Mouse (Mus musculus) thymus, postnatal 25 days (tissue): ENCODE results near the gene Eps8l3.
A peak's percentile ranks its signal among the peaks of the same experiment; 100 is the strongest.

Experiments used
- DNase-seq: peaks from one replicate; pipeline ENCODE4 v3.0.0; 2022

Eps8l3 gene

GRCm38 (mm10) chr3:107898691-107899090 is 21.7 kb downstream of the Eps8l3 start:
- no peak for DNase-seq

GRCm38 (mm10) chr3:107900955-107901673 is 24.1 kb downstream of the Eps8l3 start:
- DNase-seq: no peak

DNA sequence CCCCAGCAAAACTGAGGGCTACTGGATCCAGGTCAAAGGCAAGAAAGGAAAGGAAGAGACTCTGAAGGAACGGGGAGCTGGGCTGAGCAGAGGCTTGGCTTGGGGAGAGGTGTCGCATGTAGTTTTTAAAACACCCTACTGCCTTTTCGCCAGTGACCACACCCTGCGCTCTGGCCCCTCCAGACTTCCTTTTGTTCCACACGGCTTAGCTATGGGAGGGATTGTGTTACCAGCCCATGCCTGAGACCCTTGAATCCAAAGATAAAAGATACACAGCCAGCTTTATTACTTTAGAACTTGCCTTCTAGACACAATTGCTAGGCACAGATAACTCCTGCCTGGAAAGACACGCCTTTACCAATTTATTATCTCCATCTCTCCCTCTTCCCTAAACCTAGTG is 28.9 kb downstream of the Eps8l3 start:
- DNase-seq: no peak

GRCm38 (mm10) chr3:107916674-107917073 is 39.6 kb downstream of the Eps8l3 start:
- DNase-seq: no peak

DNA sequence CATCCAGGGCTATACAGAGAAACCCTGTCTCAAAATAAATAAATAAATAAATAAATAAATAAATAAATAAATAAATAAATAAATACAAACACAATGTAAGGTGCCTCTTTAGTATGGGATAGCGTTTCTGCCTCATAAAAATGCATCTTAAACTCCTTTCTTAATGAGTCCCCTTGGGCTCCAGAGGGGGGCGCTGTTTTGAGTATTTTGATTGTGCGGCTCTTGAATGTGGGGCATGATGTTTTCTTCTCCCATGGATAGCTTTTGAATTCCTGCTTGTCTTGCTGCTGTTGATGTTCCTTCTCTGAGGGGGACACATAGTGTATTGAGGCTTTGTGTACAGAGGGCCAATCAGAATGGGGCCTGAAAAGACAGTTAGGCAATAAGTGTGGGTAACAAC is 40.1 kb downstream of the Eps8l3 start:
- DNase-seq: no peak

DNA sequence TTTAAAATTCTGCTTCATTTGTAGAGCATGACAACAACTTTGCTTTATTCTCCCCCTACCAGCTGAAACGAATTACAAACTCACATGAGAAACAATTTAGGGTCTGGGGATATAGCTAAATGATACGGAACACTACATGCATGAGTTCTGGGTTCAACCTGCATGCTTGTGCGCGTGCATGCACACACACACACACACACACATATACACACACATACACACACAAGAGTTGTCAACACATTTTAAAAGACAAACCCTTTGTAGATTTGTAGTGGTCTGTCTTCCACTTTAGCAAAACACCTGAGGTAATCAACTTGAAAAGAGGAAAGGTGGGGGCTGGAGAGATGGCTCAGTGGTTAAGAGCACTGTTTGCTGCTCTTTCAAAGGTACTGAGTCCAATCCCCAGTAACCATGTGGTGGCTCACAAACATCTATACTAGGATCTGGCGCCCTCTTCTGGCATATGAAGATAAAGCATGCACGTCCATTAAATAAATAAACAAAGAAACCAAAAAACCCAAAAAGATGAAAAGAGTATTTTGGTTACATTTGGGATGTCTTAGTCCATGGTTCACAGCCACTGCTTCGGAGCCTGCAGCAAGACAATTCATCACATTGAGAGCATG is 40.9 kb downstream of the Eps8l3 start:
- DNase-seq: peak; percentile 24

DNA sequence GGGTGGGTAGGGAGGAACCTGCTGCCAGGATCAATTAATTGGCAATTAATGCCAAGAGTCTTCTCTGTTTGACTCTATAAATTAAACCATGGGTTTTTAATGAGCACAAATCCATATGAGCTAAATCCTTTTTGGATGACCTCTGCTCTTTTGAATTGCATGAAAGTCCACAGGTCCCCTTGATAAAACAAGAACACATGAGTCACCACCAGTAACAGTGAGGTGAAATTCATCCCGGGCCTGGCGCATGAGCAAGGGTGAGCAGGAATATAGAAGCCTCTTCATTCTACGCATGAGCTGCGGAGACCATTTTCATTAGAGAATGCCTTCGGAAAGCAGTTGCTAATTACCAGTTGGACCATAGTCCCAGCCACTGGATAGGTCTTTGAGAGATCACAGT is 43.3 kb downstream of the Eps8l3 start:
- no peak for DNase-seq

GRCm38 (mm10) chr3:107925335-107925734 is 48.3 kb downstream of the Eps8l3 start:
- DNase-seq: no peak

DNA sequence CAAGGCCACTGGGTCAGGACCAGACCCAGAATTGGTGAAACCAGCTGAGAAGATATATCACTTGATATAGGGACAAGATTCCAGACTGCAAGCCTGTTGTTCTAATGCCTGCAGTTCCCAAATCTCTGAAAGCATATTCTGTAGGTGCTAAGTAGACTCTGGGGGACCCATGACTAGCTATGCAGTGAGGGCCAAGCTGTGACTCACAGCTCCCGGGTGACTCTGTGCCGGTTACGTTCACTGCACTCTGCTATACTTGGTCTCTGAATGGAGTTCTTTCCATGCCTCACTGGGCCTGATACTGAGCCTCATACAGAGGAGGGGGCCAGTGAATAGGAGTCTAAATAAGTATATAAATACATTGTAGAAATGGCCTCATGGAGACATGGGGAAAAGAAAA is 50.8 kb downstream of the Eps8l3 start:
- DNase-seq: no peak

GRCm38 (mm10) chr3:107928691-107929090 is 51.7 kb downstream of the Eps8l3 start:
- DNase-seq: no peak

- DNase-seq: no peak
These were observed 52.2 kb downstream of the Eps8l3 start for GRCm38 (mm10) chr3:107929243-107929642.

DNA sequence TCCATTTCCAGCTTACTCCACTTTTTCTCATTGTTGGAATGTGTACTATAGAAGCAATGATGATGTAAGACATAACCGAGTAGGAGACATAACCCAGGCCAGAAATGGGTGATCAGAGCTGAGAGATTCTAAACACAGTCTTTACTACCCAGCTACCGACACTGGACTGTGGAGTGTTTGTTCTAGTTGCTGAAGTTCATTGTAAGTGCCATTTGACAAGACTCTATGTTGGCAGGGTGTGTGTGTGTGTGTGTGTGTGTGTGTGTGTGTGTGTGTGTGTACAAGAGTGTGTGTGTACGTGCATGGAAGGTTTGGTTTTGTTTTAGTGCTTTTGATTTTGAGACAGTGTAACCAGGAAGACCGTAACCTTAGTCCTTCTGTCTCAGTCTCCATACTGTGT is 52.7 kb downstream of the Eps8l3 start:
- no peak for DNase-seq

- DNase-seq: no peak
These were observed 54.1 kb downstream of the Eps8l3 start for GRCm38 (mm10) chr3:107931134-107931533.

DNA sequence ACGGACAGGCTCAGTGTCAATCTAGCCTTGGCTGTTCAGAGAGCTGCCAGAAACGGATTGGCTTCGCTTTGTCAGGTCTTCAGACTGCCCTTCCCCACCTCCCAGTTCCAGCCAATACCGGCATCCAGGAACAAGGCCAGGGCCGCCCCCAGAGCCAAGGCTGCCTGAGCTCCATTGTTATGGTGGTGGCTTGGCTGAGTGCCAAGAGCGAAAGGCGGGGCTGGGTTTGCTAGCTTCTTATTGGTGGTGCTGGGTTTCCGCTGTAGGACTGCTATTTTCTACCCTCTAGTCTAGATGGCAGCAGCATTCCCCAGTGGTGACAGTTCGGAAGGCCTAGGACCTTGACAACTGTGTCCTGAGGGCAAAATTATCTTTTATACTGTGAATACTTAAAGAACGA is 54.6 kb downstream of the Eps8l3 start, which contains the start of gene Gstm7:
Gene Gstm7, minus strand, starts transcription at position 148 of the 400 bp plus-strand sequence.
- DNase-seq: peak; percentile 87

DNA sequence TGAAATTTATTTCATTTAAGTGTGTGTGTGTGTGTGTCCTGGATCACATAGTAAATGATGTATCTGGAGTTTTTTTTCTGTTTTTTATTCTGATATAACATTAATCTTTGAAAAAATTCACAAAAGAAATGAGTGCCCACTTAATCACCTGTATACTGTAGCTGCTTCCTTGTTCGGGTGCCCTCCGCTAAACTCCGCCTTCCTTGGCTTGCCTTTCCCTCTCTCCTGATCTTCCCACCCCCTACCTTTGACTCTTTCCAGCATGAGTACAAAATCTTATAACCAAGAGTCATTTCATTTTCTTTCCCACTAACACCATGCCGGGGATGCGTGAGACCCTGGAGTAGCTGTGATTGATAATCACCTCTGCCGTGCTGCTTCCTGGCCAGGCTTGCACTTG is 55.1 kb downstream of the Eps8l3 start:
- no peak for DNase-seq

GRCm38 (mm10) chr3:107935268-107935667 is 58.2 kb downstream of the Eps8l3 start:
- DNase-seq: no peak

DNA sequence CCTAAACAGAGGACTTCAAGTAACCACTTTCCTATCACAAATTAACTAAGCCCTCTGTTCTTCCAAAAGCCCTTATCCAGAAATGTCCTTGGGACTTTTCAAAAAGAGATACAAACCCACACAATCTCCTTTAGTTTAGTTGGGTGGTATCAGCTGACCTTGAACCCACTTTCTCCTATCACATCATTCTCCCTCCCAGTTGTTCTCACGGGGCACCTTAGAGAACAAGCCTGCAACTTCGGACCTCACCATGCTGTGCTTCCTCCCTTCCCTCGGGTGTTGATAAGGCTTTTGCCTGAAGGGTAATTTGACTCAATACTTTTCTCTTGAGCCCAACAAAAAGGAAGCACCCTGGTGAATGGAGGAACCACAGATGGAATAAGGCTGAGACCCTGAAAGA is 58.9 kb downstream of the Eps8l3 start:
- DNase-seq: no peak

DNA sequence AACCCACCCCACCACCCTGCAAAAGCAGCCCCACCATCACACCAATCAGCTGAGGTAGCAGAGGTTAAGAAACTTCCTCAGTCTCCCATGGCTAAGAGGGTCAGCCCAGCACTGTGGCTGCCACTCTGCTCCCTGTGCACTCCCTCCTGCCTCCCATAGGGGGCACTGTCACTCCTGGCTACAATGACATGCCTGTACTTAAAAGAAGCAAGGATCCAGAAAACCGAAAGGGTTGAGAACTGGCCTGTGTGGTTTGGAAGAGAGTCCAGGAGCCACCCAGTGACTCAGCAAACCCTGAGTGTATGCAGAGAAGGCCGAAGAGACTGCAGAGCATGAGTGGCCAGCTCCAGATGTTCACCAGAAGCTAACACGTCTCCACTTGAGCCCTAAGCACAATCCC is 62.4 kb downstream of the Eps8l3 start:
- peak; percentile 49 for DNase-seq

DNA sequence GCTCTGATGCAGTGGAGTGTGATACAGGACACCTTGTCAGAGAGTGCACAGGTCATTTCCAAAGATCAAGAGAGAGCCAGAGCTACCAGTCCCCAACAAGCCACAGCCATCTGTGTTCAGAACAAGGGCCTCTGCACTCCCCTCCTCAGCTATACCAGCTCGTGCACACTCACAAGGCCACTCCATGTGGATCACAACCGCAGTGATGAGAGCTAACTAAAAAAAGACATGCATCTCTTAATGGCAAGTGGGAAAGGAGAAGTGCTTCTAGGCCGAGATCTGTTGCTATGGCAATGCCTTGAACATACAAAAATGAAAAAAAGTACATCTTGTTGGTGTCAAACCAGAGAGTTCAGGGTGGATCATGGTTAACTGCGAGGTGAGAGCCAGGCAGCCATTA is 62.8 kb downstream of the Eps8l3 start:
- DNase-seq: no peak

DNA sequence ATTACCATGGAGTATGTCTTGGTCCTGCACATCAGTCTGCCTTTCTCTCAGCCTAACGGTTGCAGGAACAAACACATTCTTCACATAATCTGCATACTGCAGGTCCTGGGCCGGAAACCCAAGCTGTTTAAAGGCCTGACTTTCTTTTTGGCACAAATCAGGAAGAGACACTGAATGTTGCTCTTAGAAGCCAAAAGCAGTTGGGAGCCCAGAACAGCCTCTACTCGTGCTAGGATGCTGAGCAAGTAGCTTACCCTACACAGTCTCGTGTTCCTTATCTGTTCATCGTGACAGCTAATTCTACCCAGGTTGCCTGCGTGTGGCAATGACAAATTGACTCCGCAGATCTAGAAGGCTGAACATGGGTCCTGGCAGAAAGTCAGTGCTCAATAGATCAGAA is 63.5 kb downstream of the Eps8l3 start:
- DNase-seq: no peak

- no peak for DNase-seq
These were observed 64.2 kb downstream of the Eps8l3 start for GRCm38 (mm10) chr3:107941261-107941660.
